Mouse (Mus musculus): ENCODE measurements around the gene Slco2a1. TPM values are rescaled to one million over a fixed set of nuclear protein-coding genes. Genes with fewer than 3 reads are reported as not detected.
A peak's percentile ranks its signal among the peaks of the same experiment; 100 is the strongest.

Slco2a1 gene
- polyA plus RNA-seq, 1 experiment from 2014 or later = 6.1 TPM

DNA sequence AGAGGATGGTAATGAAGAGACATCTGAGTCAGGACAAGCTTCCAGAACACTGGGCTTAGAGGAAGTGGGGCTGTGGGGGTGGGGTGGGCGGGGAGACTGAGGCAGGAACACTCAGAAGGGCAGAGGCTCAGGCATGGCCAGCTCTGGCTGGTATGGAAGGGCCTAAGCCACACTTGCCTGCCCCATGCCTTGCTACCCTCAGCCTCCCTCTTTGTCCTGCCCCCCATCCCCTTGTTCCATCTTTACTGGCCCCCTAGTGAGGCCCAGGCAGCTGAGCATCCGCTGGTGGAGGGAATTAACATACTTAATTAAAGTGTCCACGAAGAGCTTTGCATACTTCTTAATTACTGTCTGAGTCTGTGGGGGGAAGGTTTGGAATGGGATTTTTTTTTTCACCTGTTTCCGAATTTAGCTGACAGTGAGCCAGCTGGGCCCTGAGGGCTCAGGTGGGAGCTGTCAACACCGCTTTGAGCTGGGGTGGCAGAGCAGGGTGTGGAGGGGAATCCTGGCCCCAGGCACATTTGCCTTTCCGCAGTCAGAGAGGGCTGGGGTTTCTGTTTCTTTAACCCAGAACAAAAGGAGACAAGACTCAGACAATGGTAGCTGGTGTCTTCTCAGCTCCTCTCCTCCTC lies 145.1 kb downstream of the Slco2a1 start:
- Histone ChIP-seq H3K27me3 (no peaks in the 10 kb centered on the region), H3K9me3 (no peaks in the 10 kb centered on the region), H3K4me1 (peaks cover 26% of the 10 kb centered on the region), H3K27ac (no peak overlapping the region), H3K36me3 (no peaks in the 10 kb centered on the region), H3K4me3 (no peak overlapping the region), H3K9ac (no peak overlapping the region), H3K4me2 (no peak overlapping the region)
- 19% methylated on average over 6 of the region's 6 CpGs for WGBS
- no peak for ATAC-seq (ENCODE audit: insufficient number of reproducible peaks, insufficient read depth, low FRiP score, low TSS enrichment, low read depth)

DNA sequence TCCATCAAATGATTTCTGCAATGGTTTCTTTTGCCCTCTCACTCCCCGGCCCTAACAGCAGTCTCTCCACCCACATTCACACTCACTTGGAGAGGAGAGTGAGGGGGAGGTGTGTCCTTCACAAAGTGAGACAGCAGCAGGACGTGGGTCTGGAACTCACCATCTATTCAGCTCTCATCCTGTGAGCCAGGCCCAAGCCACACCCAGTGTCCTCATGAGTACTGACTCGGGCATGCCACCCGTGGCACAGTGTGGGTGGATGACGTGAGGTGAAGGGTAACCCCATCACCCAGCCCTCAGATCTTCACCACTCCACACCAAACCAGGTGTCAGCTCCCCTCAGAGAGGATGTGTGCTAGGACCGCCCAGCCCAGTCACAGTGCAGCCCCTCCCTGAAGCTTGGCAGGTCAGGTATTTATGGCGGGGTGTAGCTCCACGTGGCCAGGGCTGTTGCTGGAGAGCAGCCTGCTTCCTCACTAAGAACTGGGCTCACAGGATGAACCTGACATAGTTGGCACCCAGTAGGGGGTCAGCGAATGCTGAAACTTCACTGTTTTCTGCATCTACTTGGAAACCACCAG lies 146.0 kb downstream of the Slco2a1 start:
- WGBS = 59% methylated on average over 9 of the region's 9 CpGs
- Histone ChIP-seq H3K4me2 (no peak overlapping the region), H3K9ac (no peak overlapping the region), H3K27me3 (no peaks in the 10 kb centered on the region), H3K4me1 (peaks cover 26% of the 10 kb centered on the region), H3K9me3 (no peaks in the 10 kb centered on the region), H3K36me3 (no peaks in the 10 kb centered on the region), H3K4me3 (no peak overlapping the region), H3K27ac (no peak overlapping the region)
- 0 out of 2 replicates have a peak, but pooled peaks have one; percentile 34 for ATAC-seq (ENCODE audit: insufficient number of reproducible peaks, insufficient read depth, low FRiP score, low TSS enrichment, low read depth)

DNA sequence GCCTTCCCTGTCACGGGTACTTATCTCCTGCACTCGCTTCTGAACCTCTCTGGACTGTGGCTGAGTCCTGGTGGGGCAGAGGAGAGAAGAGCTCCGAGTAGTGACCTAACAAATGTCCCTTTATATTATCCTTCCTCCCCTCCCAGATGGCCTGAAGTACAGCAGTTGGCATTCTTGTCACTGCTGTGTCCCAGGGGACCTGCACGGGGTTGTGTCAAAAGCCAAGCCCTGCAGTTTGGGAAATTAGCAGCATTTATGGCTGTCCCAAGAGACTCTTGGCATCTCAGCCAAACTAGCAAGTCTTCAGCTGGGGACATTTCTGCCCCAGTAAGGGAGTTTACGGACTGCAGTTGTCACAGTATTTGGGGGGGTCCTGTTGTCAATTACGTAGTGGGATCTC lies 151.0 kb downstream of the Slco2a1 start:
- no peak overlapping the region for H3K27ac ChIP-seq
- no peaks in the 10 kb centered on the region for H3K27me3 ChIP-seq
- H3K4me3 ChIP-seq = no peak overlapping the region
- ATAC-seq (ENCODE audit: insufficient number of reproducible peaks, insufficient read depth, low FRiP score, low TSS enrichment, low read depth) = no peak
- H3K4me1 ChIP-seq = peaks cover 16% of the 10 kb centered on the region
- no peaks in the 10 kb centered on the region for H3K36me3 ChIP-seq
- H3K9me3 ChIP-seq = no peaks in the 10 kb centered on the region
- 55% methylated on average over 6 of the region's 6 CpGs for WGBS
- no peak overlapping the region for H3K4me2 ChIP-seq
- no peak overlapping the region for H3K9ac ChIP-seq

GRCm38 (mm10) chr9:103140384-103140783 lies 151.9 kb downstream of the Slco2a1 start:
- H3K27ac ChIP-seq = no peak overlapping the region
- peaks cover 19% of the 10 kb centered on the region for H3K4me1 ChIP-seq
- no peaks in the 10 kb centered on the region for H3K27me3 ChIP-seq
- H3K9me3 ChIP-seq = no peaks in the 10 kb centered on the region
- H3K4me3 ChIP-seq = no peak overlapping the region
- no peak for ATAC-seq (ENCODE audit: insufficient number of reproducible peaks, insufficient read depth, low FRiP score, low TSS enrichment, low read depth)
- H3K4me2 ChIP-seq = no peak overlapping the region
- WGBS = 75% methylated on average over 6 of the region's 6 CpGs
- H3K36me3 ChIP-seq = no peaks in the 10 kb centered on the region
- no peak overlapping the region for H3K9ac ChIP-seq

DNA sequence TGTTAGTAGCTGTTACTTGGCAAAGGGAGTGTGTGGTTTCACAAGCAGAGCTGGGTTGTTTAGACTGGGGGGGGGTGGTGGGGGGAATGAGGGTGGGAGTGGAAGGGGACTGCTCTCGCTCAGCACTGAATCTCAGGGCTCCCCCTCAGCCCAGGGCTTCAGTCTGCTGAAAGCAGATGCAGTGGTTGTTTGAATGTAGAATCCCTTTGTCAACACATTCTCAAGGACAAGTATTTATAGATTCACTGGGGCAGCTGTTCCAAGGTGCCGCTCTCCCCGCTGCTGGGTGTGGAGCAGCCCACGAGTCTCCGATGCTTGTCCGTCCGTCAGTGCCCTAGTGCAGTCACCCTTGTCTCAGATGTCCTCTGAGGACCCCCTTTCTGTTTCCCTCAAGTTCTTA lies 152.8 kb downstream of the Slco2a1 start:
- 0 out of 2 replicates have a peak, but pooled peaks cover 4% of the 10 kb centered on the region for H3K27me3 ChIP-seq
- no peak for ATAC-seq (ENCODE audit: insufficient number of reproducible peaks, insufficient read depth, low FRiP score, low TSS enrichment, low read depth)
- peaks cover 21% of the 10 kb centered on the region for H3K4me1 ChIP-seq
- no peak overlapping the region for H3K27ac ChIP-seq
- H3K9ac ChIP-seq = no peak overlapping the region
- no peak overlapping the region for H3K4me3 ChIP-seq
- H3K36me3 ChIP-seq = no peaks in the 10 kb centered on the region
- 88% methylated on average over 7 of the region's 7 CpGs for WGBS
- no peak overlapping the region for H3K4me2 ChIP-seq
- H3K9me3 ChIP-seq = no peaks in the 10 kb centered on the region

GRCm38 (mm10) chr9:103143881-103144280 lies 155.4 kb downstream of the Slco2a1 start:
- no peak overlapping the region for H3K9ac ChIP-seq
- no peak overlapping the region for H3K4me2 ChIP-seq
- H3K27ac ChIP-seq = no peak overlapping the region
- H3K9me3 ChIP-seq = no peaks in the 10 kb centered on the region
- H3K27me3 ChIP-seq = 0 out of 2 replicates have a peak, but pooled peaks cover 4% of the 10 kb centered on the region
- 51% methylated on average over 4 of the region's 4 CpGs for WGBS
- no peak overlapping the region for H3K4me3 ChIP-seq
- peaks cover 24% of the 10 kb centered on the region for H3K4me1 ChIP-seq
- no peak for ATAC-seq (ENCODE audit: insufficient number of reproducible peaks, insufficient read depth, low FRiP score, low TSS enrichment, low read depth)
- H3K36me3 ChIP-seq = no peaks in the 10 kb centered on the region

DNA sequence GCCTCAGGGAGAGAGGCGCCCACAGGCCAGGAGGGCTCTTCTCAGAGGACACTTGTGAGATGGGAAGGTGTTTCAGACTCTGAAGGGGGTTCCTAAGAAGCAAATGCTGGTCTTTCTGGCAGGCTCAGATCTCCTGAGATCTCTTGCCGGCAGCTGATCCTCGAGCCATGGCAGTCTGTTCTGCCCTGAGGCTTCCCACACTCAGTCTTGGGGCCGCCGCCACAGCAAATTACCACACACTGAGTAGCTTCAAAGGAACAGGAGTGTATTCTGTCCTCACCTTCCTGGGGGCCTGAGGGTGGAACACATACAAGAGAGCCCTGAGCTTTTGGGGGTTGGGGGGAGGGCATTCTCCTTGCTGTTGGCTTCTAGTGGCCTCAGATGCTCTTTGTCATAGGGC lies 156.8 kb downstream of the Slco2a1 start:
- H3K9ac ChIP-seq = 0 out of 2 replicates have a peak overlapping the region, but pooled peaks have one; percentile 49
- 31% methylated on average over 5 of the region's 5 CpGs for WGBS
- no peak overlapping the region for H3K4me3 ChIP-seq
- H3K9me3 ChIP-seq = no peaks in the 10 kb centered on the region
- no peak for ATAC-seq (ENCODE audit: insufficient number of reproducible peaks, insufficient read depth, low FRiP score, low TSS enrichment, low read depth)
- no peak overlapping the region for H3K4me2 ChIP-seq
- H3K27me3 ChIP-seq = 0 out of 2 replicates have a peak, but pooled peaks cover 4% of the 10 kb centered on the region
- peaks cover 22% of the 10 kb centered on the region for H3K4me1 ChIP-seq
- H3K27ac ChIP-seq = no peak overlapping the region
- no peaks in the 10 kb centered on the region for H3K36me3 ChIP-seq

Other genes with a start within 250 kb of the Slco2a1 start
- 25.4 and 26.5 TPM in 2 replicates for gene Ryk, start 153.8 kb upstream of the Slco2a1 start, polyA plus RNA-seq (2015; fragmentation: Nextera tagmentation; extraction: Ambion mirVana)
- gene Rab6b, start 123.1 kb downstream of the Slco2a1 start, polyA plus RNA-seq (2015; fragmentation: Nextera tagmentation; extraction: Ambion mirVana) = 7.7 and 8.1 TPM in 2 replicates
- gene Srprb, start 213.4 kb downstream of the Slco2a1 start, polyA plus RNA-seq (2015; fragmentation: Nextera tagmentation; extraction: Ambion mirVana) = 63.4 and 65.4 TPM in 2 replicates
- gene Gm20425, start 241.6 kb downstream of the Slco2a1 start, polyA plus RNA-seq (2015; fragmentation: Nextera tagmentation; extraction: Ambion mirVana) = 2.3 and 4.3 TPM in 2 replicates
- gene Trf, start 241.7 kb downstream of the Slco2a1 start, polyA plus RNA-seq (2015; fragmentation: Nextera tagmentation; extraction: Ambion mirVana) = 14.4 and 135 TPM in 2 replicates

Data from embryonic facial prominence, embryonic 13.5 days (tissue).